In the genomic region with DNA sequence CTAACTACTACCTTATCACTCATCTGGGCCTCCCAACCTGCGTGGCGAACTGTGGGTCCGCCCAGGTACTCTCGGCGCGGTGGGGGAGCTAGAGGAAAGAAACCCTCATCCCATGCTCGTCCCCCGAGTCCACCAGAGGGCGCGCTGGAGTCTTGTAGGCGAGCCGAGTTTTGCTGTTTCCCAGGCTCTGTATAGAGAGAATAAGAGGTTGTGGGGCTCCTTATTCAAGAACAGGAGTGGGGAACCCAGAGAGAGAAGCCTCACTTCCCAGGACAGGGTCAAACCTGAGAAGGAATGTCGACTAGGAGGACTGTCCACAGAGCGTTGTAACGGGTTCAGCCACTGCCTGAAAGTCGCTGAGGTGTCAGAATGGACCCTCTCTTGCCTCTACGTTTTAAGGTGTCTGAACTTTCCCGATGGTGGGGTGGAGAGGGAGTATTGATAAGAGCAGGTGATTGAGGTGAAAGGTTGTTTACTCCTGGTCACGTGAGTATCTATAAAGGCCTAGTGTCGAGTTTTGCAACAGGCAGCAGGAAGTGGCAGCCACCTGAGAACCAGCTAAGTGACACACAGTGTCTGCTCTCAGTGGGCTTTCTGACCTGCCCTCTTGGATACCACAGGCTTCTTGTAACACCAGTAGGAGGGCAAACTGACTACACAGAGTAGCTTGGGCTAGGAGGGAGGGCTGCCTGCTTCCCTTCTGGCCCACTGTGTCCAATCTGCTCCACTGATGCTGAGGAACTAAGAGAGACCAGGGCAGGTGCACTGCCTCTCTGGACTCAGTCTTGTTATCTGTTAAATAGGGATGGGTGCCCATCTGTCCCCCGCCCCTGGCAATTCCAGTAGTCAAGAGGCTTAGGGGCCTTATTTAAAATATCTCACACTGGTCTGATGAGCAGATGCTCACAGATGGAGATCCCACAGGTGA, we compare ENCODE assay signal across 8 mouse cellular contexts. TPM values are rescaled to one million over a fixed set of nuclear protein-coding genes. Genes with fewer than 3 reads are reported as not detected.
DNase-seq lines count a peak whose midpoint lies in the region; ATAC-seq and TF ChIP-seq lines count a peak whose summit lies in the region.

A gene (minus strand): TSS at position 103 of the 928 bp plus-strand sequence.

- H3K27ac ChIP-seq in ES-E14 (ENCODE audit: insufficient read depth, low read depth, low read length, poor library complexity, severe bottlenecking), result peak within 1 kb of the TSS; percentile 89
- peak within 1 kb of the TSS; percentile 72 for H3K27ac ChIP-seq in forebrain, postnatal 0 days (ENCODE audit: low read depth, low read length)
- H3K27ac ChIP-seq in lung, embryonic 15.5 days, result peak within 1 kb of the TSS; percentile 96

- 11% methylated on average over 21 of the region's 21 CpGs for WGBS in forebrain, postnatal 0 days
- WGBS in lung, embryonic 15.5 days, result 8% methylated on average over 21 of the region's 21 CpGs

- H3K4me1 ChIP-seq in ES-E14 (ENCODE audit: control insufficient read depth in 2 of 2, insufficient read depth in 2 of 2, low read length in 2 of 2, poor library complexity in 1 of 2), result peaks cover 25 to 42% of the 10 kb centered on the region in 2 experiments
- H3K4me1 ChIP-seq in forebrain, postnatal 0 days (ENCODE audit: insufficient read depth), result peaks cover 17% of the 10 kb centered on the region
- H3K4me1 ChIP-seq in lung, embryonic 15.5 days, result peaks cover 61% of the 10 kb centered on the region

- peak; percentile 94 for TF ChIP-seq CTCF in forebrain, postnatal 0 days (IDR thresholded peaks at IDR 0.05; ENCODE audit: low read depth)

- H3K4me2 ChIP-seq in forebrain, postnatal 0 days (ENCODE audit: low read depth), result peak within 1 kb of the TSS; percentile 95
- peak within 1 kb of the TSS; percentile 95 for H3K4me2 ChIP-seq in lung, embryonic 15.5 days

- peak within 1 kb of the TSS; percentile 90 for H3K9ac ChIP-seq in ES-E14 (ENCODE audit: insufficient read depth, low read depth, low read length, poor library complexity, severe bottlenecking)
- H3K9ac ChIP-seq in forebrain, postnatal 0 days, result peak within 1 kb of the TSS; percentile 76
- peak within 1 kb of the TSS; percentile 80 for H3K9ac ChIP-seq in lung, embryonic 15.5 days

- ATAC-seq in forebrain, postnatal 0 days, result peak; percentile 75
- peak; percentile 21 for ATAC-seq in lung, embryonic 15.5 days (ENCODE audit: borderline replicate concordance, extremely low read depth, low FRiP score, low TSS enrichment)

- peak within 1 kb of the TSS; percentile 82 to 87 for H3K4me3 ChIP-seq in ES-E14 (ENCODE audit: insufficient read depth in 1 of 2, low read depth in 1 of 2, low read length in 2 of 2, poor library complexity in 1 of 2, severe bottlenecking in 1 of 2)
- peak within 1 kb of the TSS; percentile 62 for H3K4me3 ChIP-seq in forebrain, postnatal 0 days (ENCODE audit: low read depth, low read length)
- peak within 1 kb of the TSS; percentile 63 for H3K4me3 ChIP-seq in lung, embryonic 15.5 days

- in situ Hi-C loops in ES-E14 (cut with MboI; ENCODE audit: low sequenced_read_pairs in 2 of 2, unreplicated experiment in 2 of 2), result no loop called here

- no peaks in the 10 kb centered on the region for H3K27me3 ChIP-seq in forebrain, postnatal 0 days (ENCODE audit: insufficient read depth, low read length)
- H3K27me3 ChIP-seq in lung, embryonic 15.5 days, result no peaks in the 10 kb centered on the region

- H3K9me3 ChIP-seq in ES-E14 (ENCODE audit: control insufficient read depth, insufficient read depth, low read depth, low read length), result no peaks in the 10 kb centered on the region
- H3K9me3 ChIP-seq in forebrain, postnatal 0 days (ENCODE audit: low read length), result no peaks in the 10 kb centered on the region
- no peaks in the 10 kb centered on the region for H3K9me3 ChIP-seq in lung, embryonic 15.5 days

- DNase-seq in ES-E14 (ENCODE audit: low read depth, low spot score), result peak; percentile 95
- DNase-seq in cerebellum, adult 18-20 months, result peak; percentile 90 to 95
- DNase-seq in forebrain, postnatal 0 days, result peak; percentile 95
- peak; percentile 97 for DNase-seq in heart, postnatal 4 days
- DNase-seq in layer of hippocampus, adult 8-10 months (ENCODE audit: low spot score in 2 of 2), result peak; percentile 72 to 93
- DNase-seq in ovary, adult 18-20 months (ENCODE audit: low spot score), result peak; percentile 77
- peak; percentile 90 for DNase-seq in thymus, postnatal 0 days (ENCODE audit: low spot score)

- H3K36me3 ChIP-seq in ES-E14 (ENCODE audit: control insufficient read depth, insufficient read depth, low read length, poor library complexity, severe bottlenecking), result peaks cover 27% of the 10 kb centered on the region
- H3K36me3 ChIP-seq in forebrain, postnatal 0 days (ENCODE audit: insufficient read depth), result no peaks in the 10 kb centered on the region
- H3K36me3 ChIP-seq in lung, embryonic 15.5 days, result 0 out of 2 replicates have a peak, but pooled peaks cover 6% of the 10 kb centered on the region

TF ChIP-seq in ES-E14, 5 proteins besides CTCF, POLR2A, EP300 and RAD21:
- TF ChIP-seq ZNF384 (IDR thresholded peaks at IDR 0.05; ENCODE audit: low read depth, low read length) (no peak), CHD2 (IDR thresholded peaks at IDR 0.05; ENCODE audit: low read depth, low read length) (no peak), MAFK (IDR thresholded peaks at IDR 0.05; ENCODE audit: insufficient read depth, low read depth, low read length) (0 out of 2 replicates have a peak, but pooled peaks have one; percentile 43), ZC3H11A (IDR thresholded peaks at IDR 0.05; ENCODE audit: borderline replicate concordance, low read depth, low read length) (peak; percentile 41; the same call in 1 of the 2 replicates)

RNA-seq across cellular contexts. Expression of the gene that starts here (rescaled TPM):
- 69.8 and 78.6 TPM in 2 replicates for total RNA-seq in ES-E14 (2012; rRNA removed)
- 7.8 and 11.0 TPM in 2 replicates for total RNA-seq in forebrain, postnatal 0 days (2014; rRNA removed)
- polyA plus RNA-seq in forebrain, postnatal 0 days (2015; fragmentation: Nextera tagmentation; extraction: Ambion mirVana), result 6.5 and 8.4 TPM in 2 replicates
- total RNA-seq in heart, postnatal 4 days (2021), result 1 to 10 TPM; 5.5 TPM
- 1 to 10 TPM in 3 of 4 experiments, under 1 TPM in 1; 0.81 to 7.9 (median 3.3) TPM for total RNA-seq in layer of hippocampus, adult 8-10 months (2022)
- 12.7 and 13.5 TPM in 2 replicates for polyA plus RNA-seq in lung, embryonic 15.5 days (2015; fragmentation: Nextera tagmentation; extraction: Ambion mirVana)
- 25.8 and 26.7 TPM in 2 replicates for polyA plus RNA-seq in thymus, postnatal 0 days (2015; fragmentation: Nextera tagmentation; extraction: Ambion mirVana)

Comparison
In these comparisons a context has a peak if more than half of its experiments do, and no peak if none do; other contexts are left out.
1. Peak in every context shown above with its lines: DNase-seq, ATAC-seq, H3K4me3 ChIP-seq and H3K27ac ChIP-seq.